Mouse (Mus musculus) R1 (cell line): ENCODE data around the gene Kcnn4.
A peak's percentile ranks its signal among the peaks of the same experiment; 100 is the strongest.

Experiments
- DNase-seq: peaks from one replicate; pipeline ENCODE4 v3.0.0-alpha.2; 2018; ENCODE audit warnings: low read depth, low spot score

Gene Kcnn4

GRCm38 (mm10) chr7:24366716-24367632 is 3.1 kb upstream of the Kcnn4 start:
- DNase-seq, result no peak

- DNase-seq, result no peak
Measured at GRCm38 (mm10) chr7:24368226-24368625, 1.8 kb upstream of the Kcnn4 start.

GRCm38 (mm10) chr7:24368946-24369345 is 1.1 kb upstream of the Kcnn4 start:
- DNase-seq, result no peak

- DNase-seq, result no peak
Measured at GRCm38 (mm10) chr7:24371012-24371808, 1.1 kb downstream of the Kcnn4 start.

GRCm38 (mm10) chr7:24371809-24372145 is 1.7 kb downstream of the Kcnn4 start:
- DNase-seq, result no peak

- no peak for DNase-seq
Measured at GRCm38 (mm10) chr7:24372300-24372699, 2.2 kb downstream of the Kcnn4 start.

- no peak for DNase-seq
Measured at GRCm38 (mm10) chr7:24372786-24373185, 2.7 kb downstream of the Kcnn4 start.

- no peak for DNase-seq
Measured at GRCm38 (mm10) chr7:24373538-24374379, 3.7 kb downstream of the Kcnn4 start.

GRCm38 (mm10) chr7:24376456-24376855 is 6.4 kb downstream of the Kcnn4 start:
- no peak for DNase-seq

- DNase-seq, result peak; percentile 70
Measured at GRCm38 (mm10) chr7:24377091-24377865, 7.2 kb downstream of the Kcnn4 start.

GRCm38 (mm10) chr7:24378049-24378701 is 8.1 kb downstream of the Kcnn4 start:
- peak; percentile 48 for DNase-seq

GRCm38 (mm10) chr7:24379934-24380333 is 9.9 kb downstream of the Kcnn4 start:
- DNase-seq, result no peak

- no peak for DNase-seq
Measured at GRCm38 (mm10) chr7:24380370-24380769, 10.3 kb downstream of the Kcnn4 start.

- no peak for DNase-seq
Measured at GRCm38 (mm10) chr7:24382730-24383372, 12.8 kb downstream of the Kcnn4 start.

- no peak for DNase-seq
Measured at GRCm38 (mm10) chr7:24384070-24384469, 14.0 kb downstream of the Kcnn4 start.

- peak; percentile 77 for DNase-seq
Measured at GRCm38 (mm10) chr7:24384827-24385226, 14.8 kb downstream of the Kcnn4 start.

GRCm38 (mm10) chr7:24387059-24387556 is 17.0 kb downstream of the Kcnn4 start:
- DNase-seq, result no peak

- DNase-seq, result no peak
Measured at GRCm38 (mm10) chr7:24389516-24390187, 19.6 kb downstream of the Kcnn4 start.

GRCm38 (mm10) chr7:24390512-24390911 is 20.4 kb downstream of the Kcnn4 start:
- no peak for DNase-seq
